Mouse (Mus musculus): ENCODE results near the gene Dap3.
A peak's percentile ranks its signal among the peaks of the same experiment; 100 is the strongest.

GRCm38 (mm10) chr3:88949786-88950575, 1.0 kb downstream of the Dap3 start:
- TF ChIP-seq CTCF (IDR thresholded peaks at IDR 0.05; ENCODE audit: extremely low read depth, insufficient read depth, low read length) (no peak), POLR2A (IDR thresholded peaks at IDR 0.05; ENCODE audit: extremely low read depth, insufficient read depth, low read length) (peak; percentile 84)

All from cortical plate, adult 2 months (tissue).